Mouse (Mus musculus) common myeloid progenitor, adult 5-6 weeks (primary cell): ENCODE measurements around the gene Mat1a. TPM values are rescaled to one million over a fixed set of nuclear protein-coding genes. Genes with fewer than 3 reads are reported as not detected.
A peak's percentile ranks its signal among the peaks of the same experiment; 100 is the strongest.

ENCODE experiments used
- ATAC-seq: replicated peaks from 2 replicates; pipeline ENCODE4 v1.8.0; 2016; ENCODE audit warnings: low read depth, mild to moderate bottlenecking, moderate TSS enrichment, inconsistent platforms; ENCODE audit not compliant: poor library complexity, severe bottlenecking
- total RNA-seq: library from RNA; stranded (forward); fragments of 200-1000, 187-1606 nt; gene quantifications from 2 replicates; pipeline ENCODE4 v1.2.3, GENCODE M21; 2017

Mat1a gene
- total RNA-seq, 1 experiment from 2014 or later: not detected

DNA sequence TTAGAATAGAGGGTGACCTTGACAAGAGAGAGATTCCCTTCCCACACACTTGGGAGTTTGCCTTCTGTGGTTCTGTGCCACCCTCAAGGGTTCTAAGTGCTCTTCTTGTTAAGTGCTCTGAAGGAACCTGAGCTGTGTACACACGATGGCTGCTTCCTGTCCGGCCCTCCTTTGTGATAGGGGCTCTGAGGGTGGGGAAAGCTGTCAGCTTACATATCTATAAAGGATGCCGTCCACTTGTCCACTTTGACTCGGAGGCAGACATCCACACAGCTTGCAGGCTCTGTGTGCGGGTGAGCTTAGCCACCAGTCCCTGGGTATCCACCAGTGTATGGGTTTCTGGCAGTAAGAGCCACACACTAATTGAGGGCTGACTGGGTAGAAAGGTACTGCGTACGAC lies 26.7 kb downstream of the Mat1a start, which contains the start of gene Sftpa1:
Gene Sftpa1 (plus strand): TSS at position 243 of the 400 bp plus-strand sequence.
- ATAC-seq: no peak

DNA sequence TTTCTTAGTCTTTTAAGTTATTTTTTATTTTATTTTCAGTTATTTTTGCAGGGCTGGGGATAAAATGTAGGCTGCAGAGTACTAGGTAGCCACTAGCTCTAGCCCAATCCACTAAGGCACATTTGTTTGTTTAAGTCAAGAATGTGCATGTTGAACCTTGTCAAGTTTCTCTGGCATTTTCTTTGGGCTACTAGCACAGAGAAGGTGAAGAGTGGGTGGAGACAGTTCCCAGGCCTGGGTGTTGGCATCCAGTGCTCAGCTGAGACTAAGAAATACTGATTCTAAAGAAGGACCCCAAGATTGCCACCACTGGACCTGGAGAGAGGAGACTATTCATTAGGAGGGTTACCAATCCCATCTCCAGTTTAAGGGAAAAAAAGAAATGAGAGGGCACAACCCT lies 32.2 kb downstream of the Mat1a start:
- ATAC-seq: no peak

DNA sequence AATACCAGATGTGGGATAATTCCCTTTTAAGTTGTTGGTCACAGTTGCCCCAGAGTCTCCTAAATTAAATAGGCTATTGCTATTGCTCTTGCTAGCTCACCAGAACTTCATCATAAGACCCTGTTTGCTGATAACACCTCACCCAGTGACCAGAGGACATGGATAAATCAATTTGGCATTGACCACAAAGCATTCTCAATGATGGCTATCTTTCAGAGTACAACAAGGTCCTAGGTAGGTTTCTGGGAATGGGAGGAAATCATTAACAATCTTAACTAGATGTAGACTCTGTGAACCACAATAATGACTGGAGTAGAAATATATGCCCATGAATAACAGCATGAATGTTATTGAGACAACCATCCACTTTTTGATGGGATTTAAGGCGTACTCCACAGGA lies 35.9 kb downstream of the Mat1a start:
- ATAC-seq: no peak

DNA sequence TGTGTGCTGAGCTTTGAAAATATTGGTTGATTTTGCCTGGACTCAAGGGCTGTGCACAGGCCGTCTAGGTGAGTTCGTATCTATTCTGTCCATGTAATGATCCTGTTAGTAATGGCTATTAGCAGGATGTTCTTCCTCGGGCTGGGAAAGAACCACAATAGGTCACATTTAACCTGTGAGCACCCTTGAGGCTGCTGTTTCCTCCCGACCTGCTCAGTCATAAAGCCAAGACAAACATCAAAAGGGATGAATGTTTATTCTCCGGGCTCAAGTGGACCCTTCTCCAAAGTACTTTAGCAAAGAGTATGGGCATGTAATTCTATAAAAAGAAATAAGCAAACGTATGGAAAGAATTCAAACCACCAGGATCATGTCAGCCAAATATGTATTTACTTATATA lies 41.2 kb downstream of the Mat1a start:
- no peak for ATAC-seq

DNA sequence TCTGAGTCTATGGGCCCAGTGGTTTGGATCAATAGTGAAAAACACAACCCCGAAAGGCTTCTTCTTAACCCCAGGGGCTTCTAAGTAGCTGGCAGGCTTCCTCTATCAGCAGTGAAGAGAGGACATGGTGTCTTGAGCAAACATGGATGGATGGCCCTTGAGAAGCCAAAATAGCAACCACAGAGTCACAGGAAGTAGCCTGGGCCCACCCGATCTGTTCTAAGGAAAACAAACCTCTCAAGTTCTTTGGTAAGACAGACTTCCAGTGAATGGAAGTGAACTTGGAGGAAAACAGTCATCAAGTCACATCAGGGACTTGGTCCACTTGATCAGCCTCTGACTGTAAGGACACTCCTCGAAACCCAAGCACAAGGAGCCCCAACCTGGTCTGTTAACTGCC lies 42.1 kb downstream of the Mat1a start:
- no peak for ATAC-seq

DNA sequence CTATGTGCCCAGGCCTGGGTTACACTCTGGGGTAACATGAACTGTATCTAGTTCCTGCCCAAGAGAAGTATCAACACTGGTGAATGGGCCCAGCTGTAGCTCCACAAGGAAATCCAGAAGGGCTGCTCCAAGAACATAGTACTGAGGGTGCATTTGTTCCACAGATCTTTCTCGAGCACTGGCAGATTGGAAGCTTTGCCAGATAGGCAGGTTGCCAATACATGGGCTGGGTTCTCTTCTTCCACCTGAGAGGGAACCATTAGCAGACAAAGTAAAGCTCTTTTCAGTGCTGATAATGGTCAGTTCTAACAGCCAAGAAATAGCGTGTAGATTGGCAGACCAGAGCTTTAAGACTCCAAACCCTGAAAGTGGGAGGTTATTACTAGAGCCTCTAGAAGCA lies 42.5 kb downstream of the Mat1a start:
- no peak for ATAC-seq

DNA sequence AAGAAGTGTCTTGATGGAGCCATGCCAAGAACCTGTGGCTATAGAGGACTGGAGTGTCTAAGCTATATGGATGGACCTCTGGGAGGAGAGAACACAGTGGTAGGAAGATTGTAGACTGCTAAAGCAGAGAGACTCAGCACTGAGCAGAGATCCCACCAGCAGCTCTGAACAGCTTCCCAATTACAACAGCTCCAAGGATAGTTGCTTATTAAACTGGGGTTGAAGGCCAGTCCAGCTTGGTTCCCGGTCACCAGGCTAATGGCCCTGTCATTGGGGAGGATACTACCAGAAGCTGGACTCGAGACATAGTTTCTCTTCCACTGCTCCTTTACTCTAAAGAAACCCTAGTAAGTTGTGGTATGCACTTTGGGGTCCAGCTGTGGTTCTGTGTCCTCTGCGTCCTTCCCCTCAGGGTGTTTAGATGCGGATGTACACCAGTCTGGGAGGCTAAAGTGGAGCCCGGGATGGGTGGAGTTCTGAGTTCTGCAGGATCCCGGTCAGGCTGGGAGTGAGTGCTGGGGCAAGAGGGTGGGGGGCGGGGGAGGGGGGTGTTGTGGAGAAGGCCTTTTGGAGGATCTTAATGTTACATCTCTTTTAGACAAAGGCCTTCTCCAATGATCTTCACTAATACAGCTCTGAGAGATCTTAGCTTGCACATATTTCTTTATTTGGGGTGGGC lies 46.5 kb downstream of the Mat1a start, which contains the start of gene Mbl1:
Gene Mbl1 (plus strand): TSS at position 239 of the 679 bp plus-strand sequence.
- no peak for ATAC-seq

DNA sequence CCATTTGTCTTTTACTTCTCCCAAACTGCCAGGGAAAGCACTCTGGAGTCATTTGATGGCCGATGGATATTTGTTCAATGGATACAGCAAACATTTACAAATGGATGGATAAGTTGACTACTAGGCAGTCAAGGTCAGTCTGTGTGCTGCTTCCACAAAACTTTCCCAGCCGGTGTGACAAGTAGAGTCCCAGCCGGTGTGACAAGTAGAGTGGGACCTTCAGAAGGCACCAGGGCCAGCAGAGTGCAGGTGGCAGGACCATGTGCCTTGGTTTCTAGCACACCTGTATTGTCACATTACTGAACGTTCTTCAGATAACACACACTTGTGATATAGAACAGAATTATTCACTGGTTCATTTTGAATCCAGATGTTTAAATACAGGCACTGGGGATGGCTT lies 55.2 kb downstream of the Mat1a start:
- ATAC-seq: no peak

DNA sequence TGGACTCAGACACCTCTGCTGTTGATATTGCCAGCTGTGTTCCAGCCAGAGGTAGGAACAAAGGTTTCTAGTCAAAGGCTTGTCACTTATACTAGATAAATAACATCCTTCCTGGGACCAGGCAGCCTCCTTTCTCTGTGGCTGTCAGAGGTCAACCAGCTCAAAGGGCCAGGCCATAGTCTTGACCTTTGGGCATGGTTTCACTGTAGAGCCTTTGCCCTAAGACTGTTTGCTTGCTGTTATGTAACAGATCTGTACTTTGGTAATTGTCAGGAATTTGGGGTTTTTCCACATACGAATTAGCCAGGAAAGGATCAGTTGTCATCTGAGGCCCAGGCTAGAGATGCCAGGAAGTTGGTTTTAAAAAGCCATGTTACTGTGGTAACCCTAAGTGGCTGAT lies 55.9 kb downstream of the Mat1a start:
- ATAC-seq: no peak

DNA sequence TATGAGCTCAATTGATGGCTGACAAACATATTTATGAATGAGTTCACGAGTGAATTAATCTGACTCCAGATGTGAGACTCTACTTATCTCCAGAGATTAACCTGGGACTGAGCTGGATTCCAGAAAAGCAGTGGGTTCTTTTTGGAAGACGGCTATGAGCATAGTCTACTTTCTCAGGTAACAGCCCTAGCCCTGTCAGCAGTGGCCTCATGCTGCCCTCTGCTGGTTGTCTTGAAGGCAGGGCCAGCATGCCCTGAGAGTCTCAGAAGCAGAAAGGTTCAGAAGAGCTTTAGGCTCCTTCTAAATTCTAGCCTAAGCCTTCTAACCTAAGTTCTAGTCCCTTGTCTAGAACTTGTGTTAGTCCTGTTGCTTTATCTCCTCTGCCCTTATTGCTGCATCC lies 57.8 kb downstream of the Mat1a start:
- peak; percentile 63; the same call in 1 of the 2 replicates for ATAC-seq

DNA sequence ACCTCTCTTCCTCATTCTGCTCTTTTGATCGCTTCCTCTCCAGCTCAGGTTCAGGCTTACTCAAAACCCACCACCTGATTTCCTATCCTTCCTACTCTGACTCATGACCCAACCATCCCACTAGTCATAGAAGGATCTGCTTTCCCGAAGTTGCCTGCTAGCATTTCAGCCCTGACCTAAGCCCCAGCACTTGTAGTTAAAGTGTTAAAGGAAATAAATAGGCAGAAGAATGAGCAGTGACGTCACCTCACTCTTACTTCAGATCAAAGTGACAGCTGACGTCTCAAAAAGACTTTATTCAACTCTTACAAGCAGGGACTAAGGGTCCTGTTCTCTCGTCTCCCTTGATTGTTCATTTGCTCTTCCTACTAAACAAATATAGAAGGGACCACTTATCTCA lies 62.4 kb downstream of the Mat1a start:
- no peak for ATAC-seq

DNA sequence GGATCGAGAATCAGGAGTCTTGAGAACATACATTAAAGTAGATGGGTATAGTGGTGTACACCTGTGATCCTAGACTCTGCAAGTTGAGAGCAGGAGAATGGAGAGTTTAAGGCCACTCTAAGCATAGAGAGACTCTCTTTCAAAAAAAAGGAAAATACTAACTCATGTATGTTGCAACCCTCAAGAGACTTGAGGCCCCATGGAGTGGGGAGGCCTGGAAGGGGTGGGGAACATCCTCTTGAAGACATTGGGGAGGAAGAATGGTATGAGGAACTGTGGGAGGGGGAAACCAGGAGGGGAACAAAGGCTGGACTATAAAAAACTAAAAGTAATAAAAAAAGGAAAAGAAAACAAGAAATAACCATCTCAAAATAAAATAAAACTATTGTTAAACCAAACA lies 63.7 kb downstream of the Mat1a start:
- ATAC-seq: no peak

DNA sequence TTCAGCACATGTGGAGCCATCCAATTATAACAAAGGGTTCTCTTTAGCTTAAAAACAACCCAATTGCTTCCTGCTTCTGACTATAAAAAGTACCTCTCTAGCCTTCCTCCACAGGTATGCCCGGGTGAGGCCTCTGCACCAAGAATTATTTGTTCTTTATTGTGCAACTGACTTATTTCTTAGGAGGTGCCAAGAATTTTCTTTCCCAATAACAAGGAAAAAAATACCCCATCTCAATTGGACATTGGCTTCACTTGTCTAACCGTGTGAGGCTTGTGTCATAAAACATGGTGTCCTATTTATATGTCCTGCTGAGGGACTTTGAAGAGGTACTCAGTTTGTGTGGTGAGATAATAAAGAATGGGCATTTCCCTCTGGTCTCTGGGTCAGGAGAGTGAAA lies 65.7 kb downstream of the Mat1a start:
- ATAC-seq: no peak

Other genes with a start within 250 kb of the Mat1a start
- 0.46 TPM in 1 of 2 replicates, not detected in the other for gene Sh2d4b, start 211.8 kb upstream of the Mat1a start, total RNA-seq
- 46.6 and 49.2 TPM in 2 replicates for gene Tspan14, start 138.2 kb upstream of the Mat1a start, total RNA-seq
- 26.4 and 32.5 TPM in 2 replicates for gene Fam213a, start 91.2 kb upstream of the Mat1a start, total RNA-seq
- gene Dydc2, start 35.8 kb upstream of the Mat1a start, total RNA-seq: not detected in 2 replicates
- not detected in 2 replicates for gene Dydc1, start 32.1 kb upstream of the Mat1a start, total RNA-seq
- not detected in 2 replicates for gene Sftpa1, start 26.7 kb downstream of the Mat1a start, total RNA-seq
- gene Mbl1, start 46.4 kb downstream of the Mat1a start, total RNA-seq: not detected in 2 replicates
- gene Sftpd, start 80.1 kb downstream of the Mat1a start, total RNA-seq: not detected in 2 replicates
- not detected in 2 replicates for gene Gm2832, start 173.8 kb downstream of the Mat1a start, total RNA-seq
- gene Gm5798, start 243.6 kb downstream of the Mat1a start, total RNA-seq: not detected in 2 replicates